Mouse (Mus musculus) B cell, adult 62 days (primary cell): ENCODE data around the gene Tgfb2. TPM values are rescaled to one million over a fixed set of nuclear protein-coding genes. Genes with fewer than 3 reads are reported as not detected.

Source experiments
- total RNA-seq: library from RNA; stranded (reverse); gene quantifications from 4 replicates; pipeline ENCODE4 v1.2.4, GENCODE M21; 2023

Tgfb2 gene
- total RNA-seq, result 1.0 to 1.5 TPM in 2 of 4 replicates, not detected in the others

GRCm38 (mm10) chr1:186705915-186706248 is at the start of gene Tgfb2:
Gene Tgfb2 (minus strand): TSS chr1:186705989.

GRCm38 (mm10) chr1:186748724-186749653 is 43.2 kb upstream of the Tgfb2 start, which contains the start of gene Rrp15:
Gene Rrp15 (minus strand): TSS chr1:186749358.

Other genes with a start within 250 kb of the Tgfb2 start
- 22.6 to 26.7 TPM (median 23.4 TPM) in 4 replicates for gene Rrp15, start 43.4 kb upstream of the Tgfb2 start, total RNA-seq